Mouse (Mus musculus) neural tube, embryonic 10.5 days (tissue): ENCODE data around the gene Bnip1.
A peak's percentile ranks its signal among the peaks of the same experiment; 100 is the strongest.

Experiments used
- DNase-seq: peaks from one replicate; pipeline ENCODE4 v3.0.0-alpha.2; 2017; ENCODE audit warnings: low spot score; ENCODE audit errors: extremely low spot score

Gene Bnip1

GRCm38 (mm10) chr17:26780750-26781571, at the start of gene Bnip1:
Bnip1 (plus strand) TSS chr17:26781066.
- DNase-seq = peak; percentile 86

DNA sequence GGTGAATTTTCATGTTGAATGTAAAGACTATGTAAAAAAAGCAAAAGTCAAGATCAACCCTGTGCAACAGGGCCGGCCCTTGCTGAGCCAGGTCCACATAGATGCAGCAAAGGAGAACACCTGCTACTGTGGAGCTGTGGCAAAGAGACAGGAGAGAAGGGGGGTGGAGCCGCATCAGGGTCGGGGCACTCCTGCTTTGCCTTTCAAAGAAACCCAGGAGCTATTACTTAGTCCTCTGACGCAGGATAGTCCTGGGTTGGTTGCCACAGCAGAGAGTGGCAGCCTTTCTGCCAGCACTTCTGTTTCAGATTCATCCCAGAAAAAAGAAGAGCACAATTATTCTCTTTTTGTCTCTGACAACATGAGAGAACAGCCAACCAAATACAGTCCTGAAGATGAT, 38.3 kb upstream of the Bnip1 start:
- no peak for DNase-seq

DNA sequence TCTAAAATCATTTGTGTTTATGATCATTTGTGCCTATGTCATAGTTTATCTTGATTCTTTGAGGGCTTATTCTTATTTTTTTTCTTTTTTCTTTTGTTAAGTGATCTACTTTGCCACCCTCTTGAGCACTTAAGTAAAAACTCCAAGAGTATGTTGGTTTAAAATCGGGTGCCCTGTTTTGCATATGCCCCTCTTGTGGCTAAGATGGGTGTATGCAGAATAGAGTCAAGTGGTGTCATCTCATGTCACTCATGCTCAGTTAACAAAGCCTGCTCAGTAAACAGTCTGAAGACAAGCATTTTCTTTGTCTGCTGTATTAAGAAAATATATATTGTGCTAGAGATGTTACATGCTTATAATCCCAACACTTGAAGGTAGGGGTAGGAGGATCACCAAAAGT, 37.6 kb upstream of the Bnip1 start:
- no peak for DNase-seq

- no peak for DNase-seq
Observed at GRCm38 (mm10) chr17:26749975-26750374, 30.9 kb upstream of the Bnip1 start.

- no peak for DNase-seq
Observed at GRCm38 (mm10) chr17:26752297-26752696, 28.6 kb upstream of the Bnip1 start.

- no peak for DNase-seq
Observed at GRCm38 (mm10) chr17:26753476-26753875, 27.4 kb upstream of the Bnip1 start.

- no peak for DNase-seq
Observed at GRCm38 (mm10) chr17:26767100-26767753, 13.6 kb upstream of the Bnip1 start.

DNA sequence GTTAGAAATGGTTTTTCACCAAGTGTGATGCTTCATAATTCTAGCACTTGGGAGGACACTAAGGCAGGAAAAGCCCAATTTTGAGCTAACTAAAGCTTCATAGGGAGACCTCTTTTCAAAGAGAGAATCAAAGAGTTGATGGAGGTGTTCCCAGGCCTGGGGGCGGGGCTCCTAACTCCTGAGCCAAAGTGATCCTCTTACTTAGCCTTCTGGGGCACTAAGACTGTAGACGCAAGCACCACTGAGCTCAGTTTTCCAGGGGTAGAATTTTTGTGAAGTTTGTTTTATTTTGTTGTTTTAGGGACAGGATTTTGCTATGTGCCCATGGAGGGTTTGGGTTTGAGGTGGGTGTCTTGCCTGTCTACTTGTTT, 13.1 kb upstream of the Bnip1 start:
- no peak for DNase-seq

DNA sequence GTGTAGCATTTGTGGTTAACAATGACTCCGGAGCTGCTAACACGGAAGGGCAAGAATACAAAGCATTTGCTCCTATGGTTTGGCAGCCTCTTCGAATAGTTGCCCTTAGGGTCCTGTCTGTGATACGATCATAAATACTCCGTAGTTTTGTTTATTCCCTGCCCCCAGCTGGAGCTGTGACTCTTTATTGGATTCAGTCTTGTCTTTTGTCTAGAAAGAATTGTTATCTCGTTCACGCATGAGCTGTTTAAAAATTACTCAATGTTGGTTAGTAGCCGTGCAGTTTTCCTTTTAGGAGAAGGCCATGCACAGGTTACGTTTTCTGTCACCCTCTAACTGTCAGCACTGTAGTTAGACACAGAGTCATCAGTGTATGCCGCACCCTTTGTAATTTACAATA, 4.7 kb upstream of the Bnip1 start:
- DNase-seq = peak; percentile 12

GRCm38 (mm10) chr17:26778001-26778400, 2.9 kb upstream of the Bnip1 start:
- no peak for DNase-seq

GRCm38 (mm10) chr17:26778430-26779100, 2.3 kb upstream of the Bnip1 start:
- no peak for DNase-seq

DNA sequence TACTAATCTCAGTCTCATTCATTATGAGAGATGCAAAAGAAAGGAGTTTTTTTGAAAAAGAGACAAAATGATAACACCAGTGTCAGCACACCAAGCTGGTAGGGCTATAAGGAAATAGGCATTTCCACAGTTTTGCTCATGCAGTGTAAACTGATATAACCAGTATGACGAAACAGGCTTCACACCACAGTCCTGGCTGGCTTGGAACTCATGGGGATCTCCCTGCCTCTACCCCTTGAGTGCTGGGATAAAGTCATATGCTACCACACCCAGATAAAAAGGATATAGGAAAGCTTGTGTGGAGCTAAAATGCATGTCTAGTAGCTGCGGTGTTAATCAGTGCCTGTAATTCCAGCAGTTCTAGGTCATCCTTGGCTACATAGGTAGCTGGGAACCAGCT, 1.4 kb upstream of the Bnip1 start:
- no peak for DNase-seq

GRCm38 (mm10) chr17:26781610-26782043, 761 bp downstream of the Bnip1 start:
- DNase-seq = no peak

- no peak for DNase-seq
Observed at GRCm38 (mm10) chr17:26784525-26784924, 3.7 kb downstream of the Bnip1 start.

GRCm38 (mm10) chr17:26786586-26786985, 5.7 kb downstream of the Bnip1 start:
- DNase-seq = no peak

DNA sequence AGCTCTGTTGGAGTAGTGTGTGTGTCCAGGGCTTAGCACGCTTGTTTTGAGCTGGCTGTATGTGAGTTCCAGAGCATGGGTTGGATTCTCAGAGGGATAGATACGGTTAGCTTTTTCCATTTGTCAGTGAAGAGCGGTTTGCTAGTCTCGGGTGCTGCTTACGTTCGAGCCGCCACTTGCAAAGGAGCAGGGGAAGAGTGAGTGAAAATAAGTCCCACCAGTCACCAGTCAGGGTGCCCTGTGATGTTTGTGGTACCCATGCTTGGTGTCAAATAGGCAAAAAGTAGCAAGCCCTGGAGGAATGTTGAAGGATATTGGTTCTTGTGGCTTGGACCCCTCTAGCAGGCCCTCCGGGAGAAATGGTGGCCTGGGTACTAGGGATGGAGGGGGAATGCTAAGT, 8.1 kb downstream of the Bnip1 start:
- DNase-seq = no peak

DNA sequence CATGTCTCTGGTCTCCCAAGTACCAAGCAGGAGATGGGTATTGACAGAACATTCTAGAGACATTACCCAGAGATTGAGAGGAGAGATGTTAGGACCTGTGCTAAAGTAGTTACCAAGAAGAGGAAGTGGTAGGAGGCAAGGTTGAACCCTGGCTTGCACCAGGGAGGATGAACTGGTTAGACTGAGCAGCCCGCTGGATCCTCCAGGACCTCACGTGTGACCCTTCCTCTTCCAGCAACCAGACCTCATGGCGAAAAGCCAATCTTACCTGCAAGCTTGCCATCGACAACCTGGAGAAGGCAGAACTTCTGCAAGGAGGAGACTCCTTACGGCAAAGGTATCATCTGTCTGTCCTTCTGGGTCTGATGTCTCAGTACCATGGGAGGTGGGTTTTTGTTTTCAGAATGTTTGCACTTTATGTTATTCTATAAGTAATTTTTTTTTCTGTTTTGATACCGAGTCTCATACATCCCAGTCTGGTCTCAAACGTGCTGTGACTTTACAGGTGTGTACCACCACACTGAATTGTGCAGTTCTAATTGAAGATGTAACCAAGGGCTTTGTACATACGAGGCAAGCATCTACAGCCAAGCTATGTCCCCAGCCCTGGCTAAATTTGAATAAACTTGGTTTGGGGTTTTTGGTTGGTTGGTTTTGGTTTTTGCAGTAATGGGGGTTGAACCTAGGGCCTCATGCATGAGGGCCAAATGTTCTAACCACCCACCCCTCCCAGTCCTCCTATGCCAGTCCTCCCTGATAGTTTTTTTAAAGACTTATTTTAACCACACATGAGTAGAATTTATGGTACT, 8.8 kb downstream of the Bnip1 start:
- DNase-seq = no peak

GRCm38 (mm10) chr17:26790269-26791214, 9.7 kb downstream of the Bnip1 start:
- no peak for DNase-seq

DNA sequence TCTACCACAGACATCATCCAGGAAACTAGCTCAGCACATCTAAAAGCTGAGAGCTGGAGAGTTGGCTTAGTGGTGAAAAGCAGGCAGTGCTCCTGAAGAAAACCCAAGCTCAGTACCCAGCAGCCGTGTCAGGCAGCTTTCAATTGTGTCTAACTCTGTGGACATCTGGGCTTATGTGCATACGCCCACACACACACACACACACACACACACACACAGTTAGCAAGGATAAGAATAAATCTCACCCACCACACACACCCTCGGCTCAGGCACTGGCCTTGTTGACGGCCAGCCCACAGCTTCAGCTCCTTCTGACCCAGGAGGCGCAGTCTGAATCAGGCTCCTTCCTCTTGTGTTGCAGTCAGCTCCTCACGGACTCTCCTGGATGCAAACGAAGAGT, 10.7 kb downstream of the Bnip1 start:
- DNase-seq = no peak

- no peak for DNase-seq
Observed at GRCm38 (mm10) chr17:26792096-26792495, 11.2 kb downstream of the Bnip1 start.
